Comparison of ENCODE assay signal across 9 mouse cellular contexts in genomic region chr11:61175778-61176177, GRCm38 (mm10). TPM values are rescaled to one million over a fixed set of nuclear protein-coding genes. Genes with fewer than 3 reads are reported as not detected.
DNase-seq lines count a peak whose midpoint lies in the region; TF ChIP-seq lines count a peak whose summit lies in the region.
"Had no signal": no experiment of that assay in that cellular context is flagged by ENCODE, and none has a peak within 500 bp of the region (broad histone marks: within the 10 kb centered on the region; RNA-seq: fewer than 3 reads in every experiment).

No protein-coding gene starts in this region.

- peak overlapping the region; percentile 99 for H3K27ac ChIP-seq in heart, embryonic 10.5 days
- H3K27ac ChIP-seq in hindbrain, embryonic 10.5 days, result peak overlapping the region; percentile 100
- peak overlapping the region; percentile 34 for H3K27ac ChIP-seq in macrophage

- H3K36me3 ChIP-seq in heart, embryonic 10.5 days, result peaks cover 10% of the 10 kb centered on the region
- H3K36me3 ChIP-seq in E14TG2a.4 (ENCODE audit: insufficient read depth, low read length) (peaks cover 21% of the 10 kb centered on the region), macrophage (ENCODE audit: inconsistent target) (no peaks in the 10 kb centered on the region)
- H3K36me3 ChIP-seq in hindbrain, embryonic 10.5 days, result peaks cover 11% of the 10 kb centered on the region

- intact Hi-C loops in heart, postnatal 25 days (cut with DNase I), result loop anchor here (10.0 kb wide), 2 partner anchors 319 to 449 kb away; partner anchors contain the start of gene Mapk7

- WGBS in heart, embryonic 10.5 days, result 68% methylated on average over 5 of the region's 5 CpGs
- 73% methylated on average over 5 of the region's 5 CpGs for WGBS in hindbrain, embryonic 10.5 days
- 80% methylated on average over 5 of the region's 5 CpGs for WGBS in macrophage (ENCODE audit: missing documents)

- no peak for DNase-seq in heart, embryonic 10.5 days (ENCODE audit: low spot score)
- no peak for DNase-seq in heart, postnatal 25 days (ENCODE audit: low spot score)
- no peak for DNase-seq in hindbrain, embryonic 10.5 days (ENCODE audit: low spot score)
- no peak for DNase-seq in right cerebral cortex, adult 18-20 months
- DNase-seq in adipocyte (ENCODE audit: low spot score), result no peak
- no peak for DNase-seq in ovary, postnatal 36 days (ENCODE audit: low spot score)

- peak overlapping the region; percentile 98; the same call in 1 of the 2 replicates for H3K4me3 ChIP-seq in heart, embryonic 10.5 days
- H3K4me3 ChIP-seq in E14TG2a.4 (replicated peaks; ENCODE audit: low read length), result peak overlapping the region; percentile 100
- peak overlapping the region; percentile 96 for H3K4me3 ChIP-seq in hindbrain, embryonic 10.5 days
- H3K4me3 ChIP-seq in macrophage (ENCODE audit: inconsistent target), result no peak overlapping the region

- H3K79me2 ChIP-seq in macrophage (ENCODE audit: inconsistent target), result peaks cover 39% of the 10 kb centered on the region

- no peak for TF ChIP-seq CTCF in E14TG2a.4 (conservative IDR thresholded peaks at IDR 0.05; ENCODE audit: low read length)

- H3K4me1 ChIP-seq in heart, embryonic 10.5 days, result peaks cover 10% of the 10 kb centered on the region
- H3K4me1 ChIP-seq in E14TG2a.4 (replicated peaks; ENCODE audit: low read depth, low read length), result peaks cover 62% of the 10 kb centered on the region
- H3K4me1 ChIP-seq in hindbrain, embryonic 10.5 days (replicated peaks), result peaks cover 26% of the 10 kb centered on the region

- H3K27me3 ChIP-seq in heart, embryonic 10.5 days (ENCODE audit: insufficient read depth, poor library complexity, severe bottlenecking), result no peaks in the 10 kb centered on the region
- no peaks in the 10 kb centered on the region for H3K27me3 ChIP-seq in E14TG2a.4 (ENCODE audit: insufficient read depth, low read length)
- H3K27me3 ChIP-seq in hindbrain, embryonic 10.5 days (ENCODE audit: insufficient read depth, poor library complexity, severe bottlenecking), result no peaks in the 10 kb centered on the region

- no peaks in the 10 kb centered on the region for H3K9me3 ChIP-seq in heart, embryonic 10.5 days
- no peaks in the 10 kb centered on the region for H3K9me3 ChIP-seq in E14TG2a.4 (ENCODE audit: low read length)
- H3K9me3 ChIP-seq in hindbrain, embryonic 10.5 days, result no peaks in the 10 kb centered on the region

RNA-seq across cellular contexts. Expression of gene Usp22, which starts 0.9 kb away (rescaled TPM):
- 105 and 106 TPM in 2 replicates for polyA plus RNA-seq in heart, embryonic 10.5 days (2016; fragmentation: Nextera tagmentation; extraction: Ambion mirVana)
- total RNA-seq in heart, postnatal 25 days (2021), result 10 to 100 TPM; 28.1 to 30.6 TPM
- 206 and 255 TPM in 2 replicates for polyA plus RNA-seq in hindbrain, embryonic 10.5 days (2016; fragmentation: Nextera tagmentation; extraction: Ambion mirVana)
- 10 to 100 TPM in 25 of 26 experiments, 1 to 10 TPM in 1; 7.6 to 35.9 (median 24.8) TPM for total RNA-seq in macrophage (2018; cell fraction: chromatin; rRNA removed)
- total RNA-seq in macrophage (2018; cell fraction: cytosol; rRNA removed), result 10 to 100 TPM; 20.6 to 39.1 (median 31.9) TPM
- total RNA-seq in macrophage (2018; cell fraction: nucleus; rRNA removed), result 10 to 100 TPM; 13.4 to 39.8 (median 27.5) TPM
- 20.1 to 31.2 TPM (median 25.8 TPM) in 3 replicates for polyA plus RNA-seq in macrophage (2018)

RNA-seq across cellular contexts. Expression of gene Aldh3a1, which starts 31.6 kb away (rescaled TPM):
- polyA plus RNA-seq in heart, embryonic 10.5 days (2016; fragmentation: Nextera tagmentation; extraction: Ambion mirVana), result not detected in 2 replicates
- 1 to 10 TPM in 1 of 2 experiments, under 1 TPM in 1; 0.87 to 1.8 TPM for total RNA-seq in heart, postnatal 25 days (2021)
- not detected in 2 replicates for polyA plus RNA-seq in hindbrain, embryonic 10.5 days (2016; fragmentation: Nextera tagmentation; extraction: Ambion mirVana)
- total RNA-seq in macrophage (2018; cell fraction: chromatin; rRNA removed), result not detected
- not detected for total RNA-seq in macrophage (2018; cell fraction: cytosol; rRNA removed)
- total RNA-seq in macrophage (2018; cell fraction: nucleus; rRNA removed), result not detected
- not detected in 3 replicates for polyA plus RNA-seq in macrophage (2018)
- polyA plus RNA-seq: embryonic facial prominence, embryonic 11.5 days had no signal

RNA-seq across cellular contexts. Expression of gene Tnfrsf13b, which starts 49.2 kb away (rescaled TPM):
- polyA plus RNA-seq in heart, embryonic 10.5 days (2016; fragmentation: Nextera tagmentation; extraction: Ambion mirVana), result 1.1 and 1.2 TPM in 2 replicates
- total RNA-seq in heart, postnatal 25 days (2021), result 1 to 10 TPM in 1 of 2 experiments, under 1 TPM in 1; 0.44 to 1.0 TPM
- 0.73 and 1.5 TPM in 2 replicates for polyA plus RNA-seq in hindbrain, embryonic 10.5 days (2016; fragmentation: Nextera tagmentation; extraction: Ambion mirVana)
- 10 to 100 TPM in 13 of 26 experiments, 1 to 10 TPM in 13; 1.8 to 42.9 (median 11.1) TPM for total RNA-seq in macrophage (2018; cell fraction: chromatin; rRNA removed)
- 10 to 100 TPM; 30.6 to 61.4 (median 49.5) TPM for total RNA-seq in macrophage (2018; cell fraction: cytosol; rRNA removed)
- 10 to 100 TPM in 25 of 26 experiments, 1 to 10 TPM in 1; 9.8 to 70.3 (median 24.3) TPM for total RNA-seq in macrophage (2018; cell fraction: nucleus; rRNA removed)
- 35.3 to 55.0 TPM (median 51.2 TPM) in 3 replicates for polyA plus RNA-seq in macrophage (2018)

Comparison
In these comparisons a context has a peak if more than half of its experiments do, and no peak if none do; other contexts are left out.
1. H3K27ac ChIP-seq: peak in every context shown above with its lines; median percentile 100 in hindbrain, embryonic 10.5 days; 99 in heart, embryonic 10.5 days; 34 in macrophage.
2. RNA of gene Tnfrsf13b, which starts 49.2 kb away (polyA plus RNA-seq): 35.3 to 55.0 TPM in macrophage; 0.73 to 1.5 TPM in hindbrain, embryonic 10.5 days and 1.1 to 1.2 TPM in heart, embryonic 10.5 days; every median in the first group is over 10 times any median in the second.